Mouse (Mus musculus) forebrain, postnatal 0 days (tissue): ENCODE results near the gene Ubtd1. TPM values are rescaled to one million over a fixed set of nuclear protein-coding genes. Genes with fewer than 3 reads are reported as not detected.
A peak's percentile ranks its signal among the peaks of the same experiment; 100 is the strongest.

Source experiments
- ATAC-seq: fragments of 200-750 bp; cut with Nextera tagmentation; 2 replicates; pipeline ENCODE4 v1.8.0; 2017; ENCODE audit warnings: mild to moderate bottlenecking, moderate library complexity
- DNase-seq: peaks from one replicate; pipeline ENCODE4 v3.0.0-alpha.2; 2015
- H3K27ac ChIP-seq: fragments of 300-500 bp; sonication (generic); 2 replicates; pipeline ENCODE4 v1.5.1; 2014; ENCODE audit warnings: low read depth, mild to moderate bottlenecking, antibody characterized with exemption, low read length, moderate library complexity, mixed read lengths
- H3K27me3 ChIP-seq: fragments of 300-500 bp; sonication (generic); 2 replicates; pipeline ENCODE4 v1.6.1; 2014; ENCODE audit warnings: mild to moderate bottlenecking, low read length, mixed read lengths; ENCODE audit not compliant: insufficient read depth
- H3K36me3 ChIP-seq: fragments of 300-500 bp; sonication (generic); 2 replicates; pipeline ENCODE4 v1.6.1; 2014; ENCODE audit warnings: mild to moderate bottlenecking, moderate library complexity; ENCODE audit not compliant: insufficient read depth
- H3K4me1 ChIP-seq: fragments of 300-500 bp; sonication (generic); 2 replicates; pipeline ENCODE4 v1.6.1; 2014; ENCODE audit warnings: antibody characterized with exemption; ENCODE audit not compliant: insufficient read depth
- H3K4me2 ChIP-seq: fragments of 300-500 bp; sonication (generic); 2 replicates; pipeline ENCODE4 v1.6.1; 2014; ENCODE audit warnings: low read depth, mild to moderate bottlenecking, moderate library complexity
- H3K4me3 ChIP-seq: fragments of 300-500 bp; sonication (generic); 2 replicates; pipeline ENCODE4 v1.5.1; 2014; ENCODE audit warnings: low read depth, low read length, mixed read lengths
- H3K9ac ChIP-seq: fragments of 300-500 bp; sonication (generic); 2 replicates; pipeline ENCODE4 v1.6.1; 2014; ENCODE audit warnings: mild to moderate bottlenecking
- H3K9me3 ChIP-seq: fragments of 300-500 bp; sonication (generic); 2 replicates; pipeline ENCODE4 v1.6.1; 2016; ENCODE audit warnings: low read length
- CTCF ChIP-seq: sonication (generic); IDR thresholded peaks from 2 replicates; pipeline ENCODE4 v1.5.1; 2016; ENCODE audit warnings: antibody characterized with exemption, control low read depth, low read depth
- WGBS: fragments of 180-500 bp; shearing (Covaris S2); extraction: QIAGEN DNeasy Blood & Tissue Kit; methylation state at CpG from one replicate; pipeline ENCODE4 v1.1.7; 2014; 5-methylcytosine and 5-hydroxymethylcytosine counted together
- polyA plus RNA-seq: library from polyadenylated mRNA; unstranded; fragments of >200 nt; fragmentation: Nextera tagmentation; extraction: Ambion mirVana; gene quantifications from 2 replicates; pipeline ENCODE4 v1.2.1, GENCODE M21; 2015
- total RNA-seq: library from RNA; depleted of rRNA; stranded (reverse); fragments of >200 nt; gene quantifications from 2 replicates; pipeline ENCODE4 v1.2.3, GENCODE M21; 2014

The Ubtd1 gene
- total and polyA plus RNA-seq, 2 experiments from 2014 or later, result 12.2 to 22.2 TPM

DNA sequence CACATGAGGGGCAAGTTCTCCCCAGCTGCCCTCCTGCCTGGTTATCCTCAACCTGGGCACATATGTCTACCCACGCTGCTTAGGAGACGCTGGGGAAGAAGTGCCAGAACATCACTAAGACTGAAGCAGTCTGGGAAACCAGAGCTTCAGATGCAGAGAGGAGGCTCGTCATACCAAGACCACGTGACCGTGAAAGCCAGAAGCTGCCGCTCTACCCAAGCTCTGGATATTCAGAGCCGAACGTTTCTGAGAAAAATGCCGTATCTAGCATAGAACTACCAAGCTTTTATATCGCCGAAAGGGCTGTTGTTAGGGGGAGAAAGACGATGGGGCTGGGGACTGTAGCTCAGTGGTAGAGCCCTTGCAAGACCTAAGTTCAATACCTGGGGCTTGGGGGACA, 56.7 kb downstream of the Ubtd1 start:
- no peaks in the 10 kb centered on the region for H3K4me1 ChIP-seq
- DNase-seq, result no peak
- no peak overlapping the region for H3K4me3 ChIP-seq
- H3K4me2 ChIP-seq, result no peak overlapping the region
- no peak for ATAC-seq
- 92% methylated on average over 12 of the region's 12 CpGs for WGBS
- no peaks in the 10 kb centered on the region for H3K9me3 ChIP-seq
- H3K27me3 ChIP-seq, result no peaks in the 10 kb centered on the region
- no peak for TF ChIP-seq CTCF
- no peak overlapping the region for H3K9ac ChIP-seq
- no peaks in the 10 kb centered on the region for H3K36me3 ChIP-seq
- H3K27ac ChIP-seq, result no peak overlapping the region

DNA sequence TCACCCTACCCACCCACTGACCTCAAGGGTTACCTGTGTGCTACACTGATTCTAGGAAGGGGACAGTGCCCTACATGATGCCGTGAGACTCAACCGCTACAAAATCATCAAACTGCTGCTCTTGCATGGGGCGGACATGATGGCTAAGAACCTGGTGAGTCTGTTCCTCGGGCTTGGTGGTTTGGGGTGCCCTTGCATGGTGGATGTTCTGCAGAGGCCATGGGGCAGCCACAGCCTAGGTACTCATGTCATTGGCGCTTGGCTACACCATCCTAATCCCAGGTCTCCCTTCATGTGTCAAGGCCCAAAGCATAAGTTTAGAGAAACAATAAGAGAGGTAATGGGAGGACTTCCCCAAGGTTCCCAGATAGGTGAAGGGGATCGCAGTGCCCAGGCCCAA, 62.4 kb downstream of the Ubtd1 start:
- Histone ChIP-seq H3K27me3 (no peaks in the 10 kb centered on the region), H3K9me3 (no peaks in the 10 kb centered on the region), H3K27ac (no peak overlapping the region), H3K9ac (no peak overlapping the region), H3K4me2 (no peak overlapping the region), H3K4me1 (no peaks in the 10 kb centered on the region), H3K4me3 (no peak overlapping the region), H3K36me3 (no peaks in the 10 kb centered on the region)
- 96% methylated on average over 6 of the region's 6 CpGs for WGBS
- TF ChIP-seq CTCF, result no peak
- DNase-seq (no peak), ATAC-seq (no peak)

DNA sequence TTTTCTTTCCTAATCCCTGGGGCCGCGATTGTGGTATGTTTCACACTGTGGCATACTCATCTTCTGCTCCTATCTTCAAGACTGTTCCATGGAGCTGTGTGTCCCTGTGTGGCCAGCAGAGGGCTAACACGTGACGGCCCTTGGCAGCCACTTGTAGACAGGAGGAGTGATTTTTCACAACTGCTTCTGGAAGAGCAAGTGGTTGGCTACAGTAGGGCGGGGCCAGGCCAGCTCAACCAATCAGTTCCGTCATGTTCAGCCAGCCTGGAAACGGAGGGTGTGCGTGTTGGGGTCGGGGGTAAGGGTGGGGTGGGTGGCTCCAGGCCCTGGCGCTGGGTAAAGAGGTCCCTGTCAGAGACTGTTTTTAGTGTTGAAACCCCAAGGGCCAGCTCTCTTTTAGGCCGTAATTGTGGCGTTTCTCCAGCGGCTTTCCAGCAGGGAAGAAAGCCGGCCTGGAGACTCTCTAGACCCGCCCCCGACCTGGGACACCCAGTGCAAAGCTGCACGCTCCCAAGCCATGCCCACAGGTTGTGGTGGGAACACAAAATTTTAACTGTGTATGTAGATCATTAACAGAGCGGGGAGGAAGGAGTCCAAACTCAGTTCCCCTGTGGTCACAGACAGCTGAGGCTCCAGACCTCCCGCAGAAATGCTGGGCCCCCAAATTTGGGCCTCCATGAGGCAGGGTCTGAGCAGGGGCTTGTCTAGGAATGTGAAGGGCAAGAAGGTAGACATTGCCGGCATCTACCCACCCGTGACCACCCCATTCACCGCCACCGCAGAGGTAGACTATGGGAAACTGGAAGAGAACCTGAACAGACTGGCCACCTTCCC, 63.9 kb downstream of the Ubtd1 start, which contains the start of gene Hoga1:
Gene Hoga1 (plus strand): TSS at position 342 of the 834 bp plus-strand sequence.
- Histone ChIP-seq H3K9me3 (no peaks in the 10 kb centered on the region), H3K4me1 (no peaks in the 10 kb centered on the region), H3K4me3 (peak within 1 kb of the TSS; percentile 12; the same call in 1 of the 2 replicates), H3K27ac (no peak within 1 kb of the TSS), H3K9ac (no peak within 1 kb of the TSS; the same call in 1 of the 2 replicates), H3K27me3 (no peaks in the 10 kb centered on the region), H3K36me3 (no peaks in the 10 kb centered on the region), H3K4me2 (peak within 1 kb of the TSS; percentile 41)
- peak; percentile 64 for DNase-seq
- peak; percentile 77 for TF ChIP-seq CTCF
- 24% methylated on average over 23 of the region's 23 CpGs for whole genome bisulfite sequencing
- peak; percentile 94 for ATAC-seq

DNA sequence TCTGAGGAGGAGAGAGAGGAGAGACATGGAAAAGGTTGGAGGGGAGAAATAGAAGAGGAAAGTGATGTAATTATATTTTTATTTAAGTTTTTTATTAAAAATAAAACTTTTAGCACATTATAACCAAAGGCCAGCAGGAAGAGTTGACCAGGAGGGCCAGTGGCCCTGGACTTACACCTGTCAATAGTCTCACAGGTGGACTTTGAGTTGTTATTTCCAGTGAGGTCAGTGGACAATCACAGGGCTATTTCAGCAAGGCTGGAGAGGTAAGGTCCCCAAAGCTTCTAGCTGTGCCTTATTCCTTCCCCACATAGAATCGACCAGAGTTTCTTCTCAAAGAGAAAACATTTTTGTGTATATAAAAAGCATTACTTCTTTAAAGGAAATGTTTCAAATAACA, 68.7 kb downstream of the Ubtd1 start:
- Histone ChIP-seq H3K4me1 (no peaks in the 10 kb centered on the region), H3K27ac (no peak overlapping the region), H3K4me2 (no peak overlapping the region), H3K27me3 (no peaks in the 10 kb centered on the region), H3K9me3 (no peaks in the 10 kb centered on the region), H3K9ac (no peak overlapping the region), H3K36me3 (no peaks in the 10 kb centered on the region), H3K4me3 (no peak overlapping the region)
- no peak for TF ChIP-seq CTCF
- 88% methylated on average over 1 of the region's 1 CpGs for WGBS
- ATAC-seq (no peak), DNase-seq (no peak)

DNA sequence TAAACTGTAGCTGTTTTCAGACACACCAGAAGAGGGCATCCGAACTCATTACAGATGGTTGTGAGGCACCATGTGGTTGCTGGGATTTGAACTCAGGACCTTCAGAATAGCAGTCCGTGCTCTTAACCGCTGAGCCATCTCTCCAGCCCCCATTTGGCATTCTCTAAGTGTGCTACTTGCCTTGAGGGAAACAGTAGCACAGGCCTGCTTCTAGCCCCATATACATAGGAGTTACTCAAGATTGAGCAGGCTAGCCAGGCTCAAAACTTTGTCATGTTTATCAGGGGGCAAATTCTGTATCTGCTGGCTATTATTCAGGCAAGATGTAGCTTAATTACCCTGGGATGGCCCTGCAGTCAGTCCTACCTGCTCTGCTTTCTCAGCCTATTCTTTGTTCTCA, 69.8 kb downstream of the Ubtd1 start:
- no peak for ATAC-seq
- no peaks in the 10 kb centered on the region for H3K4me1 ChIP-seq

DNA sequence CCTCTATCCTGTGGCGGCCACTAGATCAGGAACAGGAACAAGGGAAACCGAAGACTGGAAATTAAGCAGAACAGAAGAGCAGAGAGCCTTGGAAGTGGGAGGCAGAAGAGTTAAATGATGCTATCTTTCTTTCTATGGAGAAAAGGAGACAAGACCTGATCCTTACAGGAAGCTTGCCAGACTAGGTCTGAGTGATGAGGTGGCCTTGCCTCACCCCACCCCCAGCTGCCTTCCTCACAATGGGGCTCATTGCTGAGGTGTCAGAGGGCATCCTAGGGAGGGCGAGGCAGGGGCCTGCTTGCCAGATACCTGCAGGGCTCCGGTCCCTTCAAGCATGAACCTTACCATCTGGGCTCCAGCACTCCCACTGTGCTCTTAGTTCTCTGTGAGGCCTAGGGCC, 70.4 kb downstream of the Ubtd1 start, which contains the start of gene 4933411K16Rik:
Gene 4933411K16Rik (plus strand): TSS at position 301 of the 400 bp plus-strand sequence.
- no peaks in the 10 kb centered on the region for H3K27me3 ChIP-seq
- H3K27ac ChIP-seq, result no peak within 1 kb of the TSS
- TF ChIP-seq CTCF, result no peak
- no peak within 1 kb of the TSS for H3K4me3 ChIP-seq
- H3K36me3 ChIP-seq, result no peaks in the 10 kb centered on the region
- no peak within 1 kb of the TSS for H3K9ac ChIP-seq
- H3K4me1 ChIP-seq, result no peaks in the 10 kb centered on the region
- 87% methylated on average over 4 of the region's 4 CpGs for WGBS
- no peak within 1 kb of the TSS for H3K4me2 ChIP-seq
- ATAC-seq, result no peak
- DNase-seq, result no peak
- H3K9me3 ChIP-seq, result no peaks in the 10 kb centered on the region

More for the DNA sequence above, 69.8 kb downstream of the Ubtd1 start:
- Histone ChIP-seq H3K9ac (no peak overlapping the region), H3K9me3 (no peaks in the 10 kb centered on the region), H3K36me3 (no peaks in the 10 kb centered on the region), H3K27ac (no peak overlapping the region), H3K4me3 (no peak overlapping the region), H3K4me2 (no peak overlapping the region), H3K27me3 (no peaks in the 10 kb centered on the region)
- TF ChIP-seq CTCF, result no peak
- no peak for DNase-seq
- WGBS, result 89% methylated on average over 3 of the region's 3 CpGs

DNA sequence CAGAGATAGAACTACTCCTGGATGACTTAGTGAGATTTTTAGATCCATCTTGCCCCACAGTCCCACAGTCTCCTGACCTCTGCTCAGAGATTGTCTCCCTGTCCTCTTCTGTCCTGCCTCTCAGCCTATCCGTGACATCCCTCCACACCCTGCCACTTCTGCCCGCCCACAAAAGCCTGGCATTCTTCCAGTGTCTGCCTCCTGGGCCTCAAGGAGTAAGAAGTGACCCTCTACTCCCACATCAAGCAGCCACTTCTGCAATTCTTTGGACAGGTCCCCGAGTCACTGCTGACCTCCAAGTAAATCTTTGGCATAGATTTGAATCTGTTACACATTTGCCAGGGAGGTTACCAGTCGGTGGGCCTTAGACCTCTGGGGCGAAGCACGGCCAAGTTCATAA, 72.7 kb downstream of the Ubtd1 start:
- no peak for ATAC-seq
- H3K4me2 ChIP-seq, result no peak overlapping the region
- no peaks in the 10 kb centered on the region for H3K36me3 ChIP-seq
- no peak overlapping the region for H3K27ac ChIP-seq
- no peak overlapping the region for H3K4me3 ChIP-seq
- DNase-seq, result no peak
- no peak for TF ChIP-seq CTCF
- H3K4me1 ChIP-seq, result no peaks in the 10 kb centered on the region
- H3K9ac ChIP-seq, result no peak overlapping the region
- H3K9me3 ChIP-seq, result no peaks in the 10 kb centered on the region
- 76% methylated on average over 6 of the region's 6 CpGs for WGBS
- no peaks in the 10 kb centered on the region for H3K27me3 ChIP-seq
